Mouse (Mus musculus): ENCODE data around the gene Map2.

Gene Map2

GRCm38 (mm10) chr1:66205517-66205916, 30.4 kb downstream of the Map2 start:
- peak; percentile 41 for DNase-seq

- no peak for DNase-seq
Measured at GRCm38 (mm10) chr1:66206904-66207303, 31.8 kb downstream of the Map2 start.

- DNase-seq, result no peak
Measured at GRCm38 (mm10) chr1:66211074-66211791, 36.2 kb downstream of the Map2 start.

- DNase-seq, result no peak
Measured at GRCm38 (mm10) chr1:66221497-66221896, 46.4 kb downstream of the Map2 start.

GRCm38 (mm10) chr1:66223331-66223730, 48.3 kb downstream of the Map2 start:
- DNase-seq, result no peak

- DNase-seq, result no peak
Measured at GRCm38 (mm10) chr1:66226372-66227368, 51.6 kb downstream of the Map2 start.

GRCm38 (mm10) chr1:66228205-66228604, 53.1 kb downstream of the Map2 start:
- DNase-seq, result no peak

GRCm38 (mm10) chr1:66230345-66230744, 55.3 kb downstream of the Map2 start:
- no peak for DNase-seq

- DNase-seq, result no peak
Measured at GRCm38 (mm10) chr1:66231963-66232362, 56.9 kb downstream of the Map2 start.

GRCm38 (mm10) chr1:66244910-66245309, 69.8 kb downstream of the Map2 start:
- DNase-seq, result no peak

- DNase-seq, result no peak
Measured at GRCm38 (mm10) chr1:66251649-66252332, 76.7 kb downstream of the Map2 start.

GRCm38 (mm10) chr1:66252333-66252724, 77.3 kb downstream of the Map2 start:
- DNase-seq, result no peak

- DNase-seq, result no peak
Measured at GRCm38 (mm10) chr1:66263220-66263619, 88.1 kb downstream of the Map2 start.

GRCm38 (mm10) chr1:66266231-66266924, 91.3 kb downstream of the Map2 start:
- DNase-seq, result no peak

GRCm38 (mm10) chr1:66277663-66278062, 102.6 kb downstream of the Map2 start:
- DNase-seq, result no peak

GRCm38 (mm10) chr1:66279222-66280009, 104.3 kb downstream of the Map2 start:
- no peak for DNase-seq

- no peak for DNase-seq
Measured at GRCm38 (mm10) chr1:66280152-66280551, 105.1 kb downstream of the Map2 start.

- DNase-seq, result no peak
Measured at GRCm38 (mm10) chr1:66282447-66282846, 107.4 kb downstream of the Map2 start.

- DNase-seq, result no peak
Measured at GRCm38 (mm10) chr1:66288987-66289386, 113.9 kb downstream of the Map2 start.

- DNase-seq, result no peak
Measured at GRCm38 (mm10) chr1:66292121-66292881, 117.2 kb downstream of the Map2 start.

GRCm38 (mm10) chr1:66299376-66299775, 124.3 kb downstream of the Map2 start:
- no peak for DNase-seq

All from right cerebral cortex, postnatal 25 days (tissue).